Mouse (Mus musculus) heart, postnatal 10 days (tissue): Measurements from ENCODE around the gene Bco2. TPM values are rescaled to one million over a fixed set of nuclear protein-coding genes. Genes with fewer than 3 reads are reported as not detected.

Experiments
- total RNA-seq, 2 experiments: library from RNA; stranded (reverse); gene quantifications; 2 replicates each; pipeline ENCODE4 v1.2.3; 2021

Gene Bco2
- total RNA-seq, 2 experiments from 2014 or later: 0.19 to 0.20 TPM

Other genes starting within 250 kb of the Bco2 start
- gene Rpl10-ps3, start 210.2 kb downstream of the Bco2 start, total RNA-seq: 100 to 1,000 TPM; 583 to 589 TPM
- gene Plet1, start 60.7 kb downstream of the Bco2 start, total RNA-seq: 1 to 10 TPM; 1.2 to 2.6 TPM
- 10 to 100 TPM; 31.7 to 36.8 TPM for gene Pts, start 26.5 kb downstream of the Bco2 start, total RNA-seq
- 1 to 10 TPM; 1.3 to 2.5 TPM for gene Il18, start 354 bp downstream of the Bco2 start, total RNA-seq
- not detected for gene Tex12, start 6.1 kb upstream of the Bco2 start, total RNA-seq
- 100 to 1,000 TPM; 780 to 786 TPM for gene Sdhd, start 48.6 kb upstream of the Bco2 start, total RNA-seq
- gene Timm8b, start 48.7 kb upstream of the Bco2 start, total RNA-seq: 100 to 1,000 TPM; 215 to 218 TPM
- under 1 TPM; 0.26 to 0.92 TPM for gene Pih1d2, start 62.1 kb upstream of the Bco2 start, total RNA-seq
- gene Nkapd1, start 62.3 kb upstream of the Bco2 start, total RNA-seq: 10 to 100 TPM; 22.6 to 23.3 TPM
- 100 to 1,000 TPM; 336 to 364 TPM for gene Dlat, start 104.6 kb upstream of the Bco2 start, total RNA-seq
- 1 to 10 TPM; 7.4 to 7.7 TPM for gene Dixdc1, start 184.3 kb upstream of the Bco2 start, total RNA-seq
- 1 to 10 TPM; 3.6 to 5.6 TPM for gene 2310030G06Rik, start 191.4 kb upstream of the Bco2 start, total RNA-seq
- 1,000 to 10,000 TPM; 1,315 to 1,426 TPM for gene Cryab, start 196.1 kb upstream of the Bco2 start, total RNA-seq
- gene Hspb2, start 197.2 kb upstream of the Bco2 start, total RNA-seq: 100 to 1,000 TPM; 119 to 133 TPM
- 1 to 10 TPM; 6.6 to 6.9 TPM for gene Fdxacb1, start 213.1 kb upstream of the Bco2 start, total RNA-seq
- 10 to 100 TPM; 10.5 to 16.1 TPM for gene Alg9, start 219.8 kb upstream of the Bco2 start, total RNA-seq
- gene 1110032A03Rik, start 220.3 kb upstream of the Bco2 start, total RNA-seq: 10 to 100 TPM; 12.5 to 13.9 TPM